Mouse (Mus musculus) intestine, postnatal 0 days (tissue): ENCODE results near the gene Nucks1. TPM values are rescaled to one million over a fixed set of nuclear protein-coding genes. Genes with fewer than 3 reads are reported as not detected.

Source experiments
- ATAC-seq: fragments of 200-750 bp; cut with Nextera tagmentation; 2 replicates; pipeline ENCODE4 v1.8.0; 2017; ENCODE audit warnings: mild to moderate bottlenecking, moderate TSS enrichment, moderate library complexity
- H3K27ac ChIP-seq: fragments of 300-500 bp; sonication (generic); 2 replicates; pipeline ENCODE4 v1.5.1; 2014; ENCODE audit warnings: mild to moderate bottlenecking, low read depth, low read length, moderate library complexity
- H3K27me3 ChIP-seq: fragments of 300-500 bp; sonication (generic); replicated peaks from 2 replicates; pipeline ENCODE4 v1.6.1; 2014; ENCODE audit warnings: low read length, mixed read lengths; ENCODE audit not compliant: control insufficient read depth, insufficient read depth
- H3K36me3 ChIP-seq: fragments of 300-500 bp; sonication (generic); 2 replicates; pipeline ENCODE4 v1.6.1; 2014; ENCODE audit warnings: mild to moderate bottlenecking, moderate library complexity; ENCODE audit not compliant: control insufficient read depth, insufficient read depth
- H3K4me1 ChIP-seq: fragments of 300-500 bp; sonication (generic); replicated peaks from 2 replicates; pipeline ENCODE4 v1.6.1; 2014; ENCODE audit warnings: antibody characterized with exemption, low read length, mixed read lengths; ENCODE audit not compliant: control insufficient read depth, insufficient read depth
- H3K4me2 ChIP-seq: fragments of 300-500 bp; sonication (generic); replicated peaks from 2 replicates; pipeline ENCODE4 v1.6.1; 2014; ENCODE audit warnings: low read depth, mild to moderate bottlenecking, moderate library complexity
- H3K4me3 ChIP-seq: fragments of 300-500 bp; sonication (generic); 2 replicates; pipeline ENCODE4 v1.5.1; 2014; ENCODE audit warnings: low read depth, low read length
- H3K9ac ChIP-seq: fragments of 300-500 bp; sonication (generic); 2 replicates; pipeline ENCODE4 v1.6.1; 2014; ENCODE audit warnings: mild to moderate bottlenecking, low read depth, low read length
- H3K9me3 ChIP-seq: fragments of 300-500 bp; sonication (generic); 2 replicates; pipeline ENCODE4 v1.6.1; 2016; ENCODE audit warnings: mixed run types; ENCODE audit not compliant: control insufficient read depth
- CTCF ChIP-seq: sonication (generic); IDR thresholded peaks from 2 replicates; pipeline ENCODE4 v1.5.1; 2016; ENCODE audit warnings: low read depth, mild to moderate bottlenecking, control low read depth, antibody characterized with exemption, moderate library complexity
- WGBS: fragments of 180-500 bp; shearing (Covaris S2); extraction: QIAGEN DNeasy Blood & Tissue Kit; methylation state at CpG from one replicate; pipeline ENCODE4 v1.1.7; 2014; 5-methylcytosine and 5-hydroxymethylcytosine counted together
- polyA plus RNA-seq: library from polyadenylated mRNA; unstranded; fragments of >200 nt; fragmentation: Nextera tagmentation; extraction: Ambion mirVana; gene quantifications from 2 replicates; pipeline ENCODE4 v1.2.1, GENCODE M21; 2015

Nucks1 gene
- polyA plus RNA-seq: 25.9 and 30.4 TPM in 2 replicates

- TF ChIP-seq CTCF: peak; percentile 59
- Histone ChIP-seq H3K9ac (peak within 1 kb of the TSS; percentile 96), H3K36me3 (no peaks in the 10 kb centered on the region), H3K4me2 (peak within 1 kb of the TSS; percentile 72), H3K27ac (peak within 1 kb of the TSS; percentile 95), H3K4me1 (no peaks in the 10 kb centered on the region), H3K9me3 (no peaks in the 10 kb centered on the region), H3K27me3 (no peaks in the 10 kb centered on the region), H3K4me3 (peak within 1 kb of the TSS; percentile 91)
- ATAC-seq: peak; percentile 96
- WGBS: under 1% methylated on average over 35 of the region's 35 CpGs
Measured at GRCm38 (mm10) chr1:131910001-131910648, at the start of gene Nucks1. Gene Nucks1 (plus strand): TSS chr1:131910534.

- H3K9ac ChIP-seq: no peak overlapping the region
- no peaks in the 10 kb centered on the region for H3K36me3 ChIP-seq
- H3K4me2 ChIP-seq: no peak overlapping the region
- H3K27ac ChIP-seq: no peak overlapping the region
- WGBS: 71% methylated on average over 4 of the region's 4 CpGs
- ATAC-seq: no peak
- no peak for TF ChIP-seq CTCF
- no peaks in the 10 kb centered on the region for H3K9me3 ChIP-seq
- no peaks in the 10 kb centered on the region for H3K27me3 ChIP-seq
- H3K4me1 ChIP-seq: no peaks in the 10 kb centered on the region
- no peak overlapping the region for H3K4me3 ChIP-seq
Measured at GRCm38 (mm10) chr1:131861811-131862210, 48.5 kb upstream of the Nucks1 start.

- Histone ChIP-seq H3K27me3 (no peaks in the 10 kb centered on the region), H3K4me1 (no peaks in the 10 kb centered on the region), H3K9ac (no peak overlapping the region), H3K4me3 (no peak overlapping the region), H3K27ac (no peak overlapping the region), H3K4me2 (no peak overlapping the region), H3K9me3 (no peaks in the 10 kb centered on the region), H3K36me3 (no peaks in the 10 kb centered on the region)
- TF ChIP-seq CTCF: no peak
- no peak for ATAC-seq
- 79% methylated on average over 5 of the region's 5 CpGs for WGBS
Measured at GRCm38 (mm10) chr1:131865596-131865995, 44.7 kb upstream of the Nucks1 start.

- peak overlapping the region; percentile 76; the same call in 1 of the 2 replicates for H3K4me3 ChIP-seq
- H3K36me3 ChIP-seq: no peaks in the 10 kb centered on the region
- no peak for TF ChIP-seq CTCF
- no peak overlapping the region for H3K27ac ChIP-seq
- WGBS: 75% methylated on average over 6 of the region's 6 CpGs
- no peaks in the 10 kb centered on the region for H3K4me1 ChIP-seq
- no peaks in the 10 kb centered on the region for H3K27me3 ChIP-seq
- H3K9me3 ChIP-seq: no peaks in the 10 kb centered on the region
- H3K4me2 ChIP-seq: no peak overlapping the region
- H3K9ac ChIP-seq: no peak overlapping the region
- no peak for ATAC-seq
Measured at GRCm38 (mm10) chr1:131866304-131866999, 43.9 kb upstream of the Nucks1 start.

GRCm38 (mm10) chr1:131867093-131867945, 43.0 kb upstream of the Nucks1 start, which contains the start of gene Rab29:
Gene Rab29 (plus strand): TSS chr1:131867224.
- Histone ChIP-seq H3K27ac (no peak within 1 kb of the TSS), H3K9me3 (no peaks in the 10 kb centered on the region), H3K4me3 (peak within 1 kb of the TSS; percentile 76), H3K9ac (peak within 1 kb of the TSS; percentile 59), H3K4me1 (no peaks in the 10 kb centered on the region), H3K4me2 (peak within 1 kb of the TSS; percentile 81), H3K27me3 (no peaks in the 10 kb centered on the region), H3K36me3 (peaks cover 4% of the 10 kb centered on the region; the same call in 1 of the 2 replicates)
- TF ChIP-seq CTCF: peak; percentile 93
- peak; percentile 98 for ATAC-seq
- WGBS: under 1% methylated on average over 46 of the region's 46 CpGs

GRCm38 (mm10) chr1:131867946-131868290, 42.4 kb upstream of the Nucks1 start:
- Histone ChIP-seq H3K4me2 (peak overlapping the region; percentile 81), H3K27ac (no peak overlapping the region), H3K9ac (peak overlapping the region; percentile 59), H3K9me3 (no peaks in the 10 kb centered on the region), H3K4me1 (no peaks in the 10 kb centered on the region), H3K4me3 (peak overlapping the region; percentile 76), H3K36me3 (peaks cover 8% of the 10 kb centered on the region; the same call in 1 of the 2 replicates), H3K27me3 (no peaks in the 10 kb centered on the region)
- no peak for TF ChIP-seq CTCF
- WGBS: 17% methylated on average over 10 of the region's 10 CpGs
- ATAC-seq: no peak; the same call in 1 of the 2 replicates
